In the genomic region with DNA sequence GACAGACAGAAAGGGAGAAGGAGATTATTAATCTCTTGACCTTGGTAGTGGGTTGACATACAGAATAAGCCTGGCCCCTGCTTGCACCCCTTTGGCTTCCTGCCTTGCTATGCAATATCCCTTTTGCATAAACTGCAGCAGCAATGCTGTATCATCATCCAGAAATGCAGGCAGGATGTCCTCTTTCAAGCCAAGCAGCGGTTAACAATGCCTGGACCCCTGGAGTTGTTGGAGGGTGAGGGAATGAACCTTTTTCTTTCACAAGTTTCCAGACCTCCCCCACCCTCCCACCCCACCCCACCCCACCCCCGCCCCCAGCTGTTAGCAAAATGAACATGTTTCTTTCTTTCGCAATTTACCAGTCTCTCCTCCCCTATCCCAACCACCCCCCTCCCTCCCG, we compare ENCODE assay signal across 28 mouse cellular contexts. TPM values are rescaled to one million over a fixed set of nuclear protein-coding genes. Genes with fewer than 3 reads are reported as not detected.
DNase-seq lines count a peak whose midpoint lies in the region; ATAC-seq lines count a peak whose summit lies in the region.
"Had no signal": no experiment of that assay in that cellular context is flagged by ENCODE, and none has a peak within 500 bp of the region (broad histone marks: within the 10 kb centered on the region; RNA-seq: fewer than 3 reads in every experiment).

No protein-coding gene starts in this region.

- H3K36me3 ChIP-seq in liver, embryonic 16.5 days (ENCODE audit: control insufficient read depth, insufficient read depth), result no peaks in the 10 kb centered on the region
- H3K36me3 ChIP-seq in megakaryocyte, embryonic 14.5 days (replicated peaks; ENCODE audit: low read length), result no peaks in the 10 kb centered on the region
- H3K36me3 ChIP-seq: midbrain, embryonic 15.5 days had no signal

- 0 out of 2 replicates have a peak, but pooled peaks have one; percentile 19 for ATAC-seq in liver, embryonic 16.5 days (ENCODE audit: low read depth)
- ATAC-seq: forebrain, embryonic 16.5 days; hindbrain, postnatal 0 days; intestine, embryonic 16.5 days; midbrain, embryonic 15.5 days; Patski had no signal

- 26% methylated on average over 4 of the region's 4 CpGs for WGBS in liver, embryonic 16.5 days (ENCODE audit: insufficient replicate concordance)

- no peak for DNase-seq in liver
- DNase-seq in 416B (ENCODE audit: low read depth), result peak; percentile 85
- DNase-seq in Muller cell, postnatal 12 days (ENCODE audit: inconsistent ontology term), result peak; percentile 23
- DNase-seq in c-Kit-positive CD71-positive TER-119-positive erythroid progenitor cells, embryonic 14.5 days (ENCODE audit: low spot score), result no peak
- DNase-seq in urinary bladder, postnatal 10 days (ENCODE audit: low spot score), result no peak
- DNase-seq: adrenal gland, adult 8-10 months; cerebellum, adult 8-10 months; cerebellum, postnatal 36 days; embryo, embryonic 11 days; gastrocnemius, postnatal 14 days; heart, adult 18-20 months; heart, postnatal 14 days; kidney, adult 9 months; kidney, postnatal 25 days; lung, adult 2 months; right cerebral cortex, postnatal 25 days; spleen, adult 18-20 months had no signal

- no peaks in the 10 kb centered on the region for H3K27me3 ChIP-seq in liver, embryonic 16.5 days (ENCODE audit: control insufficient read depth, insufficient read depth, low read depth, low read length)
- H3K27me3 ChIP-seq in megakaryocyte, embryonic 14.5 days (replicated peaks), result peaks cover 67% of the 10 kb centered on the region
- H3K27me3 ChIP-seq: embryonic facial prominence, embryonic 15.5 days; heart, embryonic 13.5 days; midbrain, embryonic 15.5 days; neural tube, embryonic 12.5 days; Patski had no signal

- no peak overlapping the region for H3K4me2 ChIP-seq in liver, embryonic 16.5 days (ENCODE audit: low read depth, low read length)
- H3K4me2 ChIP-seq: embryonic facial prominence, embryonic 15.5 days; heart, embryonic 13.5 days; midbrain, embryonic 15.5 days; neural tube, embryonic 12.5 days had no signal

- H3K4me1 ChIP-seq in liver, embryonic 16.5 days (ENCODE audit: control insufficient read depth, low read depth, low read length), result peaks cover 3% of the 10 kb centered on the region; the same call in 1 of the 2 replicates
- H3K4me1 ChIP-seq in megakaryocyte, embryonic 14.5 days, result peaks cover 39% of the 10 kb centered on the region
- H3K4me1 ChIP-seq: embryonic facial prominence, embryonic 15.5 days; heart, embryonic 13.5 days; midbrain, embryonic 15.5 days had no signal

- H3K9me3 ChIP-seq in liver, embryonic 16.5 days (replicated peaks; ENCODE audit: control insufficient read depth, low read length), result no peaks in the 10 kb centered on the region
- peaks cover 15% of the 10 kb centered on the region; the same call in 1 of the 2 replicates for H3K9me3 ChIP-seq in megakaryocyte, embryonic 14.5 days
- H3K9me3 ChIP-seq: embryonic facial prominence, embryonic 15.5 days; heart, embryonic 13.5 days; midbrain, embryonic 15.5 days; neural tube, embryonic 12.5 days had no signal

- H3K9ac ChIP-seq in liver, embryonic 16.5 days (ENCODE audit: low read depth, low read length), result no peak overlapping the region
- H3K9ac ChIP-seq: embryonic facial prominence, embryonic 15.5 days; heart, embryonic 13.5 days; midbrain, embryonic 15.5 days; neural tube, embryonic 12.5 days had no signal

- no peak overlapping the region for H3K4me3 ChIP-seq in liver, embryonic 16.5 days (ENCODE audit: low read depth, low read length)
- peak overlapping the region; percentile 24 for H3K4me3 ChIP-seq in megakaryocyte, embryonic 14.5 days (replicated peaks)
- H3K4me3 ChIP-seq: embryonic facial prominence, embryonic 15.5 days; heart, embryonic 13.5 days; left cerebral cortex, adult 2 months; midbrain, embryonic 15.5 days; neural tube, embryonic 12.5 days had no signal

- peak overlapping the region; percentile 11; the same call in 1 of the 2 replicates for H3K27ac ChIP-seq in liver, embryonic 16.5 days (ENCODE audit: low read length)
- H3K27ac ChIP-seq: embryonic facial prominence, embryonic 15.5 days; heart, embryonic 13.5 days; hindbrain, postnatal 0 days; left cerebral cortex, adult 2 months; midbrain, embryonic 15.5 days; neural tube, embryonic 12.5 days had no signal

RNA-seq across cellular contexts. Expression of a gene that starts 15.0 kb away (rescaled TPM):
- polyA plus RNA-seq in liver, embryonic 16.5 days (2015; fragmentation: Nextera tagmentation; extraction: Ambion mirVana), result 1.5 and 1.8 TPM in 2 replicates
- polyA plus RNA-seq in megakaryocyte, embryonic 14.5 days (2012; ENCODE audit: insufficient read depth, low replicate concordance), result 0.11 TPM in 1 of 2 replicates, not detected in the other

Comparison
In these comparisons a context has a peak if more than half of its experiments do, and no peak if none do; other contexts are left out.
1. DNase-seq: peak in 416B (single experiment) and Muller cell, postnatal 12 days (single experiment); none in liver (single experiment), c-Kit-positive CD71-positive TER-119-positive erythroid progenitor cells, embryonic 14.5 days (single experiment) and urinary bladder, postnatal 10 days (single experiment).